Mouse (Mus musculus) embryo, embryonic 10.5 days (tissue): ENCODE measurements around the gene Rhbdf2.

Experiments
- DNase-seq: peaks from one replicate; pipeline ENCODE4 v3.0.0-alpha.2; 2015; ENCODE audit warnings: low spot score

The Rhbdf2 gene

DNA sequence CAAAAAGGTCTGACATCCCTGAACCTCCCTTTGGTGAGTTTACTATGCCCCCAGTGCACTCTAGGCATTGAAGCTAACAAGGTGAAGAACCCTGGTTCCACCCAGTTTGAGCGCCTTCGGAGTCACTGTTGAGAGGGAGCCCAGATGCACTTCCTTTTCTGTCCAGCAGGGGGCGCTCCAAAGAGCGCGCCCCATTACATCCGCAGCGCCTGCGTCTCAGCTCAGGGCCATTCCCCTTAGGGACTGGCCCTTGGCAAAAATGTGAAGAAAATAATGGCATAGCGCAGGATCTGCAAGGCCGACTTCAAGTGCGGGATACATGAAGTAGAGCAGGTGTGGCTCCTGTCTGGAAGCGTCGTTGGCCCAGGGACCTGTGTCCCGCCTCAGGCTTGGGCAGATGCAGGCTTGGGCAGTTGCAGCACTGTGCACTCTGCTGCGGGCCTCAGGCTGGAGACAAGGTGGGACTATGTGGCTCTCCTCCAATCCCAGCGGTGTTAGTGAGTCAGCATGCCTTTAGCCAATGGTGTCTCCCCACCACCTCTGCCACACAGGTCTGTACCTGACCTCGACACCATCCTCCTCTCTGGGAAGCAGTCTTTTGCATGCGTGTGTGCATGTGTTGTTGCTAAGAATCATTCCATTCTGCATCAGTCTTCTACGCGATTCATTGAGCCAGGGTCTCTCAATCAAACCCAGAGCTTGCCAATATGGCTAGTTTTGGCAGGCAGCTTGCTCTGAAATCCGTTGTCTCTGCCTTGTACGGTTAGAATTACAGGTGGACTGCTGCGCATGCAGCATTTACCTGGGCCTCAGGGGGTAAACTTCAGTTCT is 39.8 kb downstream of the Rhbdf2 start:
- peak; percentile 84 for DNase-seq

- DNase-seq, result no peak
These were observed 40.5 kb downstream of the Rhbdf2 start, which contains the start of gene Aanat for GRCm38 (mm10) chr11:116586310-116586709. TSS of gene Aanat (plus strand) at chr11:116586432.

DNA sequence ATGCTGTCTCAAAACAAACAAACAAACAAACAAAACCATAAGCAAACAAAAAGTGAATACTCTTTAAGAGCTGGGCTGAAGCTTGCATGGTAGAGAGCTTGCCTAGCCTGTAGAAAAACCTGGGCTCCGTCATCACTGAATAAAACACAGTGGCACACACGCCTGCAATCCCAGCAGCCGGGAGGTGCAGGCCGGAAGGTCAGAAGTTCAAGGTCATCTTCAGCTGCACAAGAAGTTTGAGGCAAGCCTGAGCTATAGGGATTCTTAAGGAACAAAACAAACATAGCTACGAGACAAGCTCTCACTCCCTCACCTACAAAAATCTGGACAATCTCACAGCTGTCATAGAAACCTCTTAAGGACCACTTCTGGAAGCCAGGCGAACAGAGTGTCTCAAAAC is 41.1 kb downstream of the Rhbdf2 start:
- DNase-seq, result no peak

GRCm38 (mm10) chr11:116581376-116581814 is 45.4 kb downstream of the Rhbdf2 start, which contains the start of gene Ube2o:
TSS of gene Ube2o (minus strand) at chr11:116581447.
- peak; percentile 87 for DNase-seq

- peak; percentile 54 for DNase-seq
These were observed 46.0 kb downstream of the Rhbdf2 start for GRCm38 (mm10) chr11:116580711-116581375.

DNA sequence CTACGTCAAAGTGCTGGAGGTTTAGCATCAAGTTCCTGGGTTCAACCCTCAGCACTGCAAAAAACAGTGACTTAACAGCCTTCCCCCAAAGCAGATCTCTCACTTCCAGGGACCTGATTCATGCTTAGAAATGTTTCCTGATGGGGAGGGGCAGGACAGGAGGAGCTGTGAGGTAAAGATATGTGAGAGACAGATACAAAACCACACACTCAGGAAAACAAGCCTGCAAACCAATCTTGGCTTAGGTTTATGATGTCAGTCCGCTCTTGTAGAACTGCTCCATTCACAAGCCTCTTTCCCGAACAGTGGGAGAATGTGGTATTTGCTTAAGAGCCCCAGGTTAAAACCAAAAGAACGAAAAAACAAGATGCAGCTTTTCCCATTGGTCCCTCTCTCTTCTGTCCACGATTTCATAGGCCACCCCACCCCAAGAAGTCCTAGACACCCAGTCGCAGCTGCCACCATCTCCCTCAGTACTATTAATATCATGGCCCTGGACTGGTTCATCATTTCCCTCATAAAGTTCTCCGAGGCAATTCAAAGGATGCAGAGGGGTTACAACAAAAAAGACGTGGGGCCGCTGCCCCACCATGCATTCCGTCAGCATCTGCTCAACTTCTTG is 46.7 kb downstream of the Rhbdf2 start:
- DNase-seq, result no peak

GRCm38 (mm10) chr11:116579280-116579679 is 47.5 kb downstream of the Rhbdf2 start:
- no peak for DNase-seq

GRCm38 (mm10) chr11:116575396-116575795 is 51.4 kb downstream of the Rhbdf2 start:
- no peak for DNase-seq

GRCm38 (mm10) chr11:116574982-116575381 is 51.8 kb downstream of the Rhbdf2 start:
- no peak for DNase-seq

DNA sequence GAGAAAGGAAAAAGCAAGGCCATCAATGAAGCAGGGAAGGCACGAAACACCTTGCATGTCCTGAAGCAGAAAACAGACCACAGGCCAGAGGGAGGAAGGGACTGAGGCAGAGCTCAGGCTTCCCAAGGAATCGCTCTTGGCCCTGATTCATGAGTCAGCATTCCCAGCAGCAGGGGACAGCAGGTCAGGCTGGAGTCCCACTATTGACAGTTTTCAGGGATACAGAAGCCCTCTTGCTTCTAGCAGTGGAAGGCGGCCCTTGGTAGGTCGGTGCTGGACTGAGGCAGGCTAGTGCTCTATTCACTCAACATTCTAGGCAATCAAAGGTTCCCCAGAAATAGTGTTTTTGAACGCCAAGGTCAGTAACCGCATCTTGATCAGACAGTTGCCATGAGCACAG is 52.3 kb downstream of the Rhbdf2 start:
- DNase-seq, result no peak

- no peak for DNase-seq
These were observed 53.9 kb downstream of the Rhbdf2 start for GRCm38 (mm10) chr11:116572756-116573543.

DNA sequence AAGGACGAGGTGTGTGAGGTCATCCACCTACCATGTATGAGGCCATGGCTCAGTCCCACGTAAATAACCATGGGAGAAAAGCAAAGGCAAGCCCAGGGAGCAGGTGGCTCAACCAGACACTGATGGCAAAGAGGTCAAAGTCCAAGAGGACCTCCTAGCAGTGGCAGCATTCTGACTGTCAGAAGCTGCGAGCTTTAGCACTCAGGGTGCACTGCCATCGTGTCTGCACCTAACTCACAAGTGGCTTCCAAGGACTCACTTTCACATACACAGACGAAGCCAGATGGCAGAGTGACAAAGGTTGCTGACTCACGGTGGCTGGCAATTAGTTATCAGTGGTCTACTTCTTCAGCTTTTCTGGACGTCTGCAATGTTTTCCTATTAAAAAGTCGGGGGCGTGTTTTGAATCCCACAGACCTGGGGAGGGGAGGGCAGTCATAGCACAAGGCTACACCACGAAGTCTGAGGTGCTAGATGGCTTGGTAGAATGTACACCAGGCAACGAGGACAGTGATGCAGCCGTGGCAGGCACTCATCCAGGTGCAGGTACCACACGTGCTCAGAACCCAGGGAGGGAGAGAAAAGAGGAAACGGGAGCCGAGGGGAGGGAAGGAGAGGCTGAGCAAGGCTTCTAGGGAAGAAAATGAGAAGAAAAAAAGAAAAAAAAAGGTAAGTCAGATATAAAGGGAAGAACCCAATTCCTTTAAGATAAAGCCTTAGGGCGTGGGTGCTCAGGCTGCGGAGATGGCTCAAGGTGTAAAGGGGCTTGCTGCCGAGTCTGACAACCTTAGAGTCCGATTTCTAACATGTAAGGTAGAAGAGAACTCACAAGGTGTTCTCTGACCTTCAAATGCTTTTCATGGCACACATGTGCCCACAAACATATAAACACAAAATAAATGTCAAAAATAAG is 54.8 kb downstream of the Rhbdf2 start:
- DNase-seq, result no peak

GRCm38 (mm10) chr11:116570821-116571220 is 56.0 kb downstream of the Rhbdf2 start:
- DNase-seq, result no peak

DNA sequence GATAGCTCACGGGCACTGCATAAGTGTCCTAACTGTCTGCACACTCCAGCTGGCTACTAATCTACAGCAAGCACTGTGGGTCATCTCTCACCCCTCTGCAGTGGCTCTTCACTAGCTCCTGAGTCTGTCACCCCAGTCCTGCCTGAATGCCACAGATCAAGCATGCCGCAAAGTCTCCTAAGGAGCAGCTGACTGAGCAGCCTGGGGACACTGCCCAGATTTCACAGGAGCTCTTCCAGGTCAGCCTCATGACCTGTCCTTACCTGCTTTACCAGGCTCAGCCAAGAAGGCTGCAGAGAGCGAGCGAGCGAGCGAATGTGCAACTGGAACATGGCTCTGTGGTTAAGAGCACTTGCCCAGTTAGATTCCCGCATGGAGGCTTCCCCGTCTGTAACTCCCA is 59.3 kb downstream of the Rhbdf2 start:
- no peak for DNase-seq

DNA sequence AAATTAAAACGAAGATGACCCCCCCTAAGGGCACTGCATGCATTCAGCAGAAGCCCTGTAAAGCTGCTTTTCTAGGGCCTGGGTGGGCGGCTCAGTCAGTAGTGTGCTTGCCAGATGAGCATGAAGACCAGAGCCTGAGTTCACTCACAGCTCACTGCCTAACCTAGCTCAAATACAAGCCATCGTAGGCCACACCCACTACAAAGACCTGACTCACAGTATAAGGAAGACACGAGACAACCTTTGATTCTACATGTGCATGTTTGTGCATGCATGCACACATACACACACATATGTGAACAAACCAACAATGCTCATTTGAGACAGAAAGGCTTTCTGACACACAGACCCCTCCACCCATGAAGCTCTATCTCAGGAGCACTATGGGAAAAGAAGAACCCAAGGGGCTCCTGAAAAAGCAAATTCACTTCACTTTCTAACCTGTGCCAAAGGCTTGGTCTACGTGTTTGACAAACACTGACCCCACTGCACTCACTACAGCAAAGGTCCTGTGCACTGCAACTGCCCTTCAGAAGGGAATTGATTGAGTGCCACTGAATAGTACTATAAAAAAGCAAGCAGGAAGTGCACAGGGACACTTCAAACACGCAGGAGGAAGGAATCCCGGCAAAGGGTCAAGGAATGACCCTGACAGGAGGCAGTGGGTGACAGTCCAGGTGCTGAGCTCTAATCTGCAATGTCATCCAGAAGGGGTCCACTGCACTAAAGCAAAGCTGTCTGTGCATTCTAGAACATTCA is 61.4 kb downstream of the Rhbdf2 start:
- DNase-seq, result no peak

DNA sequence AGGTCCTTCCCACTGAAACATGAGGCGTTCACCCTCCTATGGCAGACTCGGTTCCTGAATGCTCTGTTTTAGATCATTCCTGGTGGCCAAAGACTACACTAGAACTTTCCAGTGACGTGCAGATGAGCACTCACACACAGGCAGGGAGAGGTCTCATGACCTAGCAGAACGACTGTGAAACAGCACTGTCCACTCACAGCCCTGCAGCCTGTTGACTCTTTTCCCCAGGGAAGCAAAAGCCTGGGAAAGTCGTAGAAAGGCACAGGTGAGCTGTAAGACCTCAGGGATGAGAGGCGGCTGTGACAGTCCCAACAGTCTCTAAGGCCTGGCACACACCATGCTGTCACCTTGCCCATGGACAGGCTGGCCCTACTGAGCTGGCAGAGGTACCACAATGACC is 70.5 kb downstream of the Rhbdf2 start:
- no peak for DNase-seq

DNA sequence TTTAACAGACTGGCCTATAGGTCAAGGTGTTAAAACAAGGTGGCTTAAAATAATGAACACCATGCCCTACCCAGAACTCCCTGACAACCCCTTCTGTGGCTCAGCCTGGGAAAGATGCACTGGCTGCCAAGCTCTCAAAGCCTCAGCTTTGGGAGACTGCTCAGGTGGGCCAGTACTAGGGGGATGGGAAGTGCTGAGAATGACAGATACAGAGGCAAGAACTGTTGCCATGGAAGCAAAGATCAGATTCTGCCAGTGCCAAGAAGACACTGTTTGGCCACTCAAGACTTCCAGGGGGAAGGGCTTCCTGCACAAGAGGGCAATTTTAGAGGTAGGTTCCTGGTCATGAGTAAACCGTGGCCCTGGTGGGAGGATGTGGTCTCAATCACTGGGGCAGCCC is 71.2 kb downstream of the Rhbdf2 start:
- no peak for DNase-seq

- DNase-seq, result peak; percentile 83
These were observed 72.5 kb downstream of the Rhbdf2 start for GRCm38 (mm10) chr11:116554171-116554878.

DNA sequence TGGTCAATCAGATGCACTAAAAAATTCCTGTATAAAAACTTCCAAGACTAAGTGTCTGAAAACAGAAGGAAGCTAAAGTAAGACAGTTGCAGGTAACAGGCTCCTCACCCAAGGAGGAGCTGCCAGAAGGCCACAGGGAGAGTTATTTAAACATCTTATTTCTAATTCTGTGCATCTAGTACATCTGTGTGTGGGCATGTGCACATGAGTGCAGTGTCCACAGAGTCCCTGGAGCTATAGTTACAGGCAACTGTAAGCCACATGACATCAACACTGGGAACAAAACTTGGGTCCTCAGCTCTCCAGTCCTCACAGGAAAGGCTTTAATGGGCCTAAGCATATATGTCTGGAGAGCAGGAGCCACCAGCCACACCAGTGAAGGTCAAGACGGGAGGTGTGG is 74.6 kb downstream of the Rhbdf2 start:
- no peak for DNase-seq

DNA sequence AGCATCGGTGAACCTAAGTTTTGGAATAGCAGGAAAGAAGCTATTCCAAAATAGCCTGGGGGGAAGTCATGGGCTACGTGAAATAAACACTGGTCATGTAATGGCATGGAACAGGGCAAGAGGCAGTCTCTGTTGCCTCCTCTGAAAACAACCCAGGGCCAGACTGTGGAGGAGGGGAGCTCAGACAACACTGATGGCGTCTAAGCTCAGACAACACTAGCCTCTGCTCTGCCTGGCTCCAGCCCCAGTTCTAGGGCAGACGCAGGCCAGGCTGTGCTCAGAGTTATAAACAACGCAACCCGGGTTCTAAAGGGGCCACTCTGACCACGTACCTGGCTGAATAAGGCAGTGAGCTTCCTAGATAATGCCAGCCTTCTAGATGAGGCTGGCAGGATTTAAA is 76.1 kb downstream of the Rhbdf2 start:
- DNase-seq, result no peak
